Mouse (Mus musculus) liver, embryonic 12.5 days (tissue): ENCODE results near the gene Zfp446. TPM values are rescaled to one million over a fixed set of nuclear protein-coding genes. Genes with fewer than 3 reads are reported as not detected.
A peak's percentile ranks its signal among the peaks of the same experiment; 100 is the strongest.

Source experiments
- ATAC-seq: fragments of 200-750 bp; cut with Nextera tagmentation; 2 replicates; pipeline ENCODE4 v1.8.0; 2017; ENCODE audit warnings: moderate number of reproducible peaks, mild to moderate bottlenecking, moderate library complexity
- H3K27ac ChIP-seq: fragments of 300-500 bp; sonication (generic); 2 replicates; pipeline ENCODE4 v1.5.1; 2016; ENCODE audit warnings: mild to moderate bottlenecking
- H3K27me3 ChIP-seq: fragments of 300-500 bp; sonication (generic); replicated peaks from 2 replicates; pipeline ENCODE4 v1.6.1; 2016; ENCODE audit warnings: mild to moderate bottlenecking, moderate library complexity
- H3K36me3 ChIP-seq: fragments of 300-500 bp; sonication (generic); 2 replicates; pipeline ENCODE4 v1.6.1; 2016; ENCODE audit warnings: mild to moderate bottlenecking, moderate library complexity
- H3K4me1 ChIP-seq: fragments of 300-500 bp; sonication (generic); 2 replicates; pipeline ENCODE4 v1.6.1; 2016
- H3K4me2 ChIP-seq: fragments of 300-500 bp; sonication (generic); 2 replicates; pipeline ENCODE4 v1.6.1; 2016; ENCODE audit warnings: mild to moderate bottlenecking, moderate library complexity
- H3K4me3 ChIP-seq: fragments of 300-500 bp; sonication (generic); 2 replicates; pipeline ENCODE4 v1.5.1; 2016; ENCODE audit warnings: mild to moderate bottlenecking, moderate library complexity
- H3K9ac ChIP-seq: fragments of 300-500 bp; sonication (generic); 2 replicates; pipeline ENCODE4 v1.6.1; 2016; ENCODE audit warnings: mild to moderate bottlenecking, moderate library complexity
- H3K9me3 ChIP-seq: fragments of 300-500 bp; sonication (generic); replicated peaks from 2 replicates; pipeline ENCODE4 v1.6.1; 2016; ENCODE audit warnings: mild to moderate bottlenecking, moderate library complexity
- WGBS: fragments of 180-500 bp; shearing (Covaris S2); methylation state at CpG from one replicate; pipeline ENCODE4 v1.1.7; 2016; ENCODE audit not compliant: insufficient replicate concordance; 5-methylcytosine and 5-hydroxymethylcytosine counted together
- polyA plus RNA-seq: library from polyadenylated mRNA; unstranded; fragments of >200 nt; fragmentation: Nextera tagmentation; extraction: Ambion mirVana; gene quantifications from 2 replicates; pipeline ENCODE4 v1.2.1, GENCODE M21; 2016

Zfp446 gene
- polyA plus RNA-seq, 1 experiment from 2014 or later: 5.4 TPM

GRCm38 (mm10) chr7:13010005-13010908 lies 32.6 kb downstream of the Zfp446 start, which contains the start of gene Zbtb45:
Zbtb45 (minus strand) TSS chr7:13010034.
- peak within 1 kb of the TSS; percentile 92 for H3K27ac ChIP-seq
- peaks cover 32% of the 10 kb centered on the region for H3K4me1 ChIP-seq
- 16% methylated on average over 26 of the region's 26 CpGs for WGBS
- H3K9ac ChIP-seq: peak within 1 kb of the TSS; percentile 80
- H3K4me2 ChIP-seq: peak within 1 kb of the TSS; percentile 78
- 0 out of 2 replicates have a peak, but pooled peaks cover 6% of the 10 kb centered on the region for H3K27me3 ChIP-seq
- H3K9me3 ChIP-seq: no peaks in the 10 kb centered on the region
- peak; percentile 89; the same call in 1 of the 2 replicates for ATAC-seq
- peaks cover 31% of the 10 kb centered on the region for H3K36me3 ChIP-seq
- peak within 1 kb of the TSS; percentile 73 for H3K4me3 ChIP-seq

- Histone ChIP-seq H3K27me3 (no peaks in the 10 kb centered on the region), H3K27ac (no peak overlapping the region), H3K4me1 (peaks cover 30% of the 10 kb centered on the region), H3K9ac (no peak overlapping the region), H3K4me3 (no peak overlapping the region), H3K9me3 (no peaks in the 10 kb centered on the region), H3K36me3 (no peaks in the 10 kb centered on the region), H3K4me2 (no peak overlapping the region)
- no peak for ATAC-seq
- 63% methylated on average over 4 of the region's 4 CpGs for WGBS
Observed at GRCm38 (mm10) chr7:13013671-13014070, 36.0 kb downstream of the Zfp446 start.

- no peak overlapping the region for H3K27ac ChIP-seq
- no peaks in the 10 kb centered on the region for H3K9me3 ChIP-seq
Observed at GRCm38 (mm10) chr7:13014275-13014839, 36.7 kb downstream of the Zfp446 start.

DNA sequence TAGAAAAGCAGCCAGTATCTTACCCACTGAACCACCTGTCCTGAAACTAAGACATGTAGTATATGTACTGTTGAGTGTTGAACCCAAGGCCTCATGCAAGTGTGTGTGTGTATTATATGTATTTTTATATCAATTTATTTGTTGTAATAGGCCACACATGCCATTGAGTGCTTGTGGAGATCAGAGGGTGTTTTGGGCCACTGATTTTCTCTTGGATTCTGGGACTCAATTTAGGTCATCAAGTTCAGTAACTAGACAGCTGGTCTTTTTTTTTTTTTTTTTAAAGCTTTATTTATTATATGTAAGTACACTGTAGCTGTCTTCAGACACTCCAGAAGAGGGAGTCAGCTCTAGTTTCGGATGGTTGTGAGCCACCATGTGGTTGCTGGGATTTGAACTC lies 37.6 kb downstream of the Zfp446 start:
- Histone ChIP-seq H3K9me3 (no peaks in the 10 kb centered on the region), H3K36me3 (no peaks in the 10 kb centered on the region), H3K9ac (no peak overlapping the region), H3K27ac (no peak overlapping the region), H3K4me3 (no peak overlapping the region), H3K27me3 (peaks cover 8% of the 10 kb centered on the region; the same call in 1 of the 2 replicates), H3K4me2 (no peak overlapping the region), H3K4me1 (peaks cover 25% of the 10 kb centered on the region)
- WGBS: 73% methylated on average over 1 of the region's 1 CpGs
- ATAC-seq: no peak

More at GRCm38 (mm10) chr7:13014275-13014839, 36.7 kb downstream of the Zfp446 start:
- no peak overlapping the region for H3K9ac ChIP-seq
- peaks cover 27% of the 10 kb centered on the region for H3K4me1 ChIP-seq
- 39% methylated on average over 6 of the region's 6 CpGs for WGBS
- H3K4me2 ChIP-seq: no peak overlapping the region
- no peak for ATAC-seq
- H3K27me3 ChIP-seq: peaks cover 6% of the 10 kb centered on the region; the same call in 1 of the 2 replicates
- H3K36me3 ChIP-seq: no peaks in the 10 kb centered on the region
- no peak overlapping the region for H3K4me3 ChIP-seq

DNA sequence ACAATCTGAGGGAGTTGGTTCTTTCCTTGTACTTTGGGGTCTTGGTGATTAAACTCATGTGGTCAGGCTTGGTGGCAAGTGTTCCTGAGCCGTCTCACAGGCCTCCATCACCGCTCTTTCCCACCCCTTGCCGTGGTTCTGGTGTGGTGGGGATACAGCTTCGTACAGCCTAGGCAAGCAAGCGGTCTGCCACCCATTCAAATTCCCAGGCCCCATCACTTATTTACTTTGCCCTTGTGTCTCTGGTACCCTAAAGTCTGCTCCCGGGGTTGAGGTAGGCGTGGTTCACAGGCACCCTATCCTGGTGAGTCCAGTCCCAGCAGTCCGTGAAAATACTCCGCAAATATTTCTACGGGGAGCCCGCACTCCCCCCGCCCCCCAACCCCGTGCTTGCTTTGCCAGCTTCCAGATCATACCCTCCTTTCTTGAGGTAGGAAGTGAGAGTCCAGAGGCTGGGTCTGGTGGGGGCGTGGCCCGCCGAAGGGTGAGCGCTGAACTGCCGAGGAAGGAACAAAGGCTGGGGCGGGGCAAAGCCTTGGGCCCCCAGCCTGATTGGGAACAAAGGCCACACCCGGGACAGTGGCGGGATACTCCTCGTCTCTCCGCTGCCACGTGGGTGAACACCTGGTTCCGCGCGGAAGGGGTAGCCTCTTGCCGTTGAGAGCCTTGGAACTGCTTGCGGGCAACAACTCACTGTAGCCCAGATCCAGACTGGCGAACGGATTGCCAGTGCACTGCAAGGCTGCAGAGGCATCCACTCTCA lies 45.3 kb downstream of the Zfp446 start:
- peaks cover 40% of the 10 kb centered on the region for H3K4me1 ChIP-seq
- peak overlapping the region; percentile 96 for H3K9ac ChIP-seq
- peaks cover 8% of the 10 kb centered on the region; the same call in 1 of the 2 replicates for H3K27me3 ChIP-seq
- H3K9me3 ChIP-seq: no peaks in the 10 kb centered on the region
- peaks cover 28% of the 10 kb centered on the region for H3K36me3 ChIP-seq
- H3K4me3 ChIP-seq: peak overlapping the region; percentile 98
- peak overlapping the region; percentile 98 for H3K4me2 ChIP-seq
- peak overlapping the region; percentile 99 for H3K27ac ChIP-seq
- WGBS: 5% methylated on average over 30 of the region's 31 CpGs
- peak; percentile 44 for ATAC-seq

DNA sequence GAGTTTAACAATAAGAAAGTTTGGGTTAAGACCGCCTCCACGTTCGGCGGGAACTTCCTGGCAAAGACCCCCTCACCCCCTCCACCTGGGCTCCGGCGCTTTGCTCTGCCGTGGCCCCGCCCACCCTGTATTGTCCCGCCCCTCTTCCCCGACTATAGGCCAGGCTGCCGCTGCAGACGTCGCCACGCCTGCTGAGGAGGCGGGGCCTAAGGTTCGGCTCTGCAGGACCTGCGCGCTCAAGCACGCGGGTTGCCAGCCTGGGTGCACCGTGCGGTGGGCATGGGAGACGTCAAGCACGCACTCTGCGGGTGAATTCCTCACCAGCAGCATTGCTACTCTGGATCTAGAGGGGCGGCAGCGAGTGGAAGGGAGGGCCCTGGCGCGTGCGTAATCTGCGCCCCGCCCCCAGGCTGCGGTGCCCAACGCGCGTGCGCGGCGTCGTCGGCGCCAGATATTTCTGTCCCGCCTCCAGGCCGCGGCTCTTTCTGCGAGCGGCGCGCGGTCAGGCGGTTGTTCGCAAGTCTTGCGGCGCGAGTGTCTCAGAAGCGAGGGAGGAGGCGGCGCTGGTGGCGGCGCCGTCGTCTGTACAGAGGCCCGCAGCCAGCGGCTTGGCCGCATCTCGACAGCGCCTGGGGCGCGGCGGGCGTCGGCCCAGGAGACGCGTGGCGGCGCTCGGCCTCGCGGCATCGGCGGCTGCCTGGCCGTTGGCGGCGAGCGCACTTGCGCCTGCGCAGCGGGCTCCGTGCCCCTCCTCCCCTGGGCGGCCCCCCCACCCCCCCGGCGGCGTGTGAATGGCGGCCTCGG lies 46.5 kb downstream of the Zfp446 start:
- peaks cover 5% of the 10 kb centered on the region; the same call in 1 of the 2 replicates for H3K27me3 ChIP-seq
- peak overlapping the region; percentile 98 for H3K4me2 ChIP-seq
- WGBS: under 1% methylated on average over 78 of the region's 95 CpGs
- peak overlapping the region; percentile 96 for H3K9ac ChIP-seq
- ATAC-seq: peak; percentile 81
- no peaks in the 10 kb centered on the region for H3K9me3 ChIP-seq
- peaks cover 36% of the 10 kb centered on the region for H3K4me1 ChIP-seq
- peaks cover 40% of the 10 kb centered on the region for H3K36me3 ChIP-seq
- peak overlapping the region; percentile 98 for H3K4me3 ChIP-seq
- peak overlapping the region; percentile 99 for H3K27ac ChIP-seq

GRCm38 (mm10) chr7:13024805-13025204 lies 47.2 kb downstream of the Zfp446 start:
- under 1% methylated on average over 43 of the region's 44 CpGs for WGBS
- ATAC-seq: peak; percentile 65
- Histone ChIP-seq H3K36me3 (peaks cover 47% of the 10 kb centered on the region), H3K4me2 (peak overlapping the region; percentile 98), H3K27me3 (no peaks in the 10 kb centered on the region), H3K27ac (peak overlapping the region; percentile 99), H3K4me1 (peaks cover 36% of the 10 kb centered on the region), H3K9ac (peak overlapping the region; percentile 96), H3K4me3 (peak overlapping the region; percentile 98), H3K9me3 (no peaks in the 10 kb centered on the region)

GRCm38 (mm10) chr7:13025511-13026112 lies 48.0 kb downstream of the Zfp446 start:
- peaks cover 36% of the 10 kb centered on the region for H3K4me1 ChIP-seq
- H3K36me3 ChIP-seq: peaks cover 55% of the 10 kb centered on the region
- no peak for ATAC-seq
- H3K9ac ChIP-seq: peak overlapping the region; percentile 96
- no peaks in the 10 kb centered on the region for H3K27me3 ChIP-seq
- peak overlapping the region; percentile 98 for H3K4me2 ChIP-seq
- peak overlapping the region; percentile 99 for H3K27ac ChIP-seq
- H3K4me3 ChIP-seq: peak overlapping the region; percentile 98
- H3K9me3 ChIP-seq: no peaks in the 10 kb centered on the region
- WGBS: 29% methylated on average over 4 of the region's 4 CpGs

DNA sequence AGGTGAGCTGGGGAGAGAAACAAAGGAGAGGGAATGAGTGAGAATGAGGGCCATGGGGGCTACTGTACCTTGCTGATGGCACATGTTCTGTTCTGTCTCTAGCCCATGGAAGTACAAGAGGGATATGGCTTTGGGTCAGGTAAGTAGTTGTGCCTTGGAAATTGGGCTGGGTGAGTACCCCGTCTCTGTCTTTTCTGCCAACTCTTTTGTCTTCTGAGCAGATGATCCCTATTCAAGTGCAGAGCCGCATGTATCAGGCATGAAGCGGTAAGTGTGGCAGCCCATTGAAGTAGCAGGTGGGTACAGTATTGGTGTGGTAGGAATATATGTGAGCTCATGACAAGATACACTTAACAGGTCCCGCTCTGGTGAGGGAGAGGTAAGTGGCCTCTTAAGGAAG lies 51.3 kb downstream of the Zfp446 start:
- no peaks in the 10 kb centered on the region for H3K27me3 ChIP-seq
- no peak overlapping the region for H3K9ac ChIP-seq
- WGBS: 86% methylated on average over 4 of the region's 4 CpGs
- H3K4me3 ChIP-seq: no peak overlapping the region
- H3K27ac ChIP-seq: no peak overlapping the region
- H3K9me3 ChIP-seq: no peaks in the 10 kb centered on the region
- ATAC-seq: no peak
- H3K4me1 ChIP-seq: peaks cover 40% of the 10 kb centered on the region
- peaks cover 88% of the 10 kb centered on the region for H3K36me3 ChIP-seq
- H3K4me2 ChIP-seq: no peak overlapping the region

DNA sequence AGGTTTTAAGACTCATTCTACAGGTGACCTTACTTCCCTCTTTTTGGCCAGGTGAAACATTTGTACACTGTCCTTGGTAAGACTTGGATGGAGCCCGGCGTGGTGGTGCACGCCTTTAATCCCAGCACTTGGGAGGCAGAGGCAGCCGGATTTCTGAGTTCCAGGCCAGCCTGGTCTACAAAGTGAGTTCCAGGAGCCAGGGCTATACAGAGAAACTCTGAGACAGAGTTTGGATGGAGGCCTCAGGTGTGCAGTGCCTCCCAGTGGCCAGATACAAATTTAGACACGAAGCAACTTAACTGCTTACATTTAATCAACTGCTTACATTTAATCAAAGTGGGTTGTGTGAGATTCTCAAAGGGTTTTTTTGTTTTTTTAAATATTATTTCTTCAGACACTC lies 53.4 kb downstream of the Zfp446 start:
- H3K27ac ChIP-seq: no peak overlapping the region
- no peaks in the 10 kb centered on the region for H3K27me3 ChIP-seq
- no peak overlapping the region for H3K4me2 ChIP-seq
- H3K9me3 ChIP-seq: no peaks in the 10 kb centered on the region
- no peak for ATAC-seq
- H3K36me3 ChIP-seq: peaks cover 92% of the 10 kb centered on the region
- no peak overlapping the region for H3K9ac ChIP-seq
- no peak overlapping the region for H3K4me3 ChIP-seq
- WGBS: 75% methylated on average over 5 of the region's 5 CpGs
- peaks cover 44% of the 10 kb centered on the region for H3K4me1 ChIP-seq

DNA sequence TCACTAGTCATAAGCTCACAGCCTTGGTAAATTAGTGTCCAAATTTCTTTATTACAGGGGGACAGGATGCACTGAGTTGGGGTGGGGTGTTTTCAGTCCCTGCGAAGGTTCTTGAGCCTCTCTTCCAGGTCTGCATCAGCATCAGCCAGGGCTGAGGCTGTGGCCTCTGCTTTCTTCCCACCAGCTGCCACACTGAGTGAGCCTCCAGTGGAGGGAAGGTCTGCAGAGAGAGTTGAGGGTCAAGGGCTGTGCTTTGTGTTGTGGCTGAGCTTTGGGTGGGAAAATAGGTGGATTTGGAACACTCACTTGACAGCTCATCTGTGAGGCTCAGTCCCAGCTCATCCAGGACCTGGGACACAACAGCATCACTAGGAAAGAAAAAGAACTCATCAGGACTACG lies 54.3 kb downstream of the Zfp446 start:
- Histone ChIP-seq H3K36me3 (peaks cover 88% of the 10 kb centered on the region), H3K27me3 (no peaks in the 10 kb centered on the region), H3K4me3 (no peak overlapping the region), H3K9ac (no peak overlapping the region), H3K9me3 (no peaks in the 10 kb centered on the region), H3K27ac (no peak overlapping the region), H3K4me2 (no peak overlapping the region), H3K4me1 (peaks cover 44% of the 10 kb centered on the region)
- WGBS: 72% methylated on average over 2 of the region's 2 CpGs
- no peak for ATAC-seq
